Mouse (Mus musculus) c-Kit-positive CD71-positive TER-119-positive erythroid progenitor cells, embryonic 14.5 days (primary cell): ENCODE data around the gene Arl15.
A peak's percentile ranks its signal among the peaks of the same experiment; 100 is the strongest.

Experiments used
- DNase-seq: peaks from one replicate; pipeline ENCODE4 v3.0.0-alpha.2; 2013; ENCODE audit warnings: low spot score

The Arl15 gene

GRCm38 (mm10) chr13:113869212-113870205 is 75.2 kb downstream of the Arl15 start:
- no peak for DNase-seq

- no peak for DNase-seq
Measured at GRCm38 (mm10) chr13:113870403-113870802, 76.1 kb downstream of the Arl15 start.

GRCm38 (mm10) chr13:113871853-113872252 is 77.5 kb downstream of the Arl15 start:
- no peak for DNase-seq

GRCm38 (mm10) chr13:113875724-113876123 is 81.4 kb downstream of the Arl15 start:
- DNase-seq, result no peak

GRCm38 (mm10) chr13:113877420-113877819 is 83.1 kb downstream of the Arl15 start:
- no peak for DNase-seq

- DNase-seq, result no peak
Measured at GRCm38 (mm10) chr13:113878571-113878970, 84.3 kb downstream of the Arl15 start.

- DNase-seq, result no peak
Measured at GRCm38 (mm10) chr13:113879651-113880327, 85.5 kb downstream of the Arl15 start.

GRCm38 (mm10) chr13:113880564-113881171 is 86.4 kb downstream of the Arl15 start:
- no peak for DNase-seq

- no peak for DNase-seq
Measured at GRCm38 (mm10) chr13:113882959-113883358, 88.7 kb downstream of the Arl15 start.

GRCm38 (mm10) chr13:113887090-113887489 is 92.8 kb downstream of the Arl15 start:
- DNase-seq, result no peak

- no peak for DNase-seq
Measured at GRCm38 (mm10) chr13:113888126-113888525, 93.8 kb downstream of the Arl15 start.

GRCm38 (mm10) chr13:113888704-113889103 is 94.4 kb downstream of the Arl15 start:
- no peak for DNase-seq

GRCm38 (mm10) chr13:113889140-113890055 is 95.1 kb downstream of the Arl15 start:
- no peak for DNase-seq

- DNase-seq, result no peak
Measured at GRCm38 (mm10) chr13:113896684-113897083, 102.4 kb downstream of the Arl15 start.

- no peak for DNase-seq
Measured at GRCm38 (mm10) chr13:113897498-113897897, 103.2 kb downstream of the Arl15 start.

GRCm38 (mm10) chr13:113897951-113898350 is 103.6 kb downstream of the Arl15 start:
- DNase-seq, result no peak

- no peak for DNase-seq
Measured at GRCm38 (mm10) chr13:113901001-113901545, 106.8 kb downstream of the Arl15 start.

GRCm38 (mm10) chr13:113903255-113903654 is 109.0 kb downstream of the Arl15 start:
- DNase-seq, result peak; percentile 3

- no peak for DNase-seq
Measured at GRCm38 (mm10) chr13:113911986-113912519, 117.7 kb downstream of the Arl15 start.

GRCm38 (mm10) chr13:113914551-113914971 is 120.3 kb downstream of the Arl15 start:
- DNase-seq, result no peak

- DNase-seq, result no peak
Measured at GRCm38 (mm10) chr13:113915700-113916099, 121.4 kb downstream of the Arl15 start.
